In genomic region chr9:57565741-57566221, GRCm38 (mm10) we compare ENCODE assay signal across 8 mouse cellular contexts. TPM values are rescaled to one million over a fixed set of nuclear protein-coding genes. Genes with fewer than 3 reads are reported as not detected.
DNase-seq lines count a peak whose midpoint lies in the region; ATAC-seq and TF ChIP-seq lines count a peak whose summit lies in the region.

No protein-coding gene starts in this region.

- no peak overlapping the region for H3K4me3 ChIP-seq in lung, adult 2 months (replicated peaks; ENCODE audit: extremely low read depth, low read depth, low read length)
- no peak overlapping the region for H3K4me3 ChIP-seq in kidney, embryonic 15.5 days (replicated peaks)
- no peak overlapping the region for H3K4me3 ChIP-seq in lung, embryonic 15.5 days

- DNase-seq in lung, adult 18-20 months = peak; percentile 49 to 56
- DNase-seq in lung, adult 2 months = no peak
- DNase-seq in right cerebral cortex, postnatal 14 days = peak; percentile 56
- DNase-seq in spleen, postnatal 10 days (ENCODE audit: low spot score in 2 of 2) = no peak

- no peak overlapping the region for H3K9ac ChIP-seq in kidney, embryonic 15.5 days
- H3K9ac ChIP-seq in lung, embryonic 15.5 days = no peak overlapping the region

- no peaks in the 10 kb centered on the region for H3K9me3 ChIP-seq in kidney, embryonic 15.5 days (replicated peaks)
- no peaks in the 10 kb centered on the region for H3K9me3 ChIP-seq in lung, embryonic 15.5 days

- peaks cover 14% of the 10 kb centered on the region for H3K4me1 ChIP-seq in lung, adult 2 months (ENCODE audit: control insufficient read depth, insufficient read depth, low read length)
- H3K4me1 ChIP-seq in kidney, embryonic 15.5 days = peaks cover 55% of the 10 kb centered on the region
- peaks cover 37% of the 10 kb centered on the region for H3K4me1 ChIP-seq in lung, embryonic 15.5 days

- no peak for TF ChIP-seq CTCF in lung, adult 2 months (IDR thresholded peaks at IDR 0.05; ENCODE audit: insufficient read depth, low read length)

- 32% methylated on average over 10 of the region's 10 CpGs for WGBS in lung, adult 2 months
- WGBS in kidney, embryonic 15.5 days = 44% methylated on average over 10 of the region's 10 CpGs
- 46% methylated on average over 10 of the region's 10 CpGs for WGBS in lung, embryonic 15.5 days

- ATAC-seq in granulocyte monocyte progenitor cell, adult 5-6 weeks (replicated peaks; ENCODE audit: poor library complexity, severe bottlenecking) = peak; percentile 48
- ATAC-seq in kidney, embryonic 15.5 days (replicated peaks; ENCODE audit: low FRiP score) = no peak
- no peak for ATAC-seq in lung, embryonic 15.5 days (ENCODE audit: borderline replicate concordance, extremely low read depth, low FRiP score, low TSS enrichment)
- no peak for ATAC-seq in cerebellum, adult (ENCODE audit: insufficient number of reproducible peaks, low FRiP score, low TSS enrichment)

- peaks cover 28% of the 10 kb centered on the region for H3K36me3 ChIP-seq in kidney, embryonic 15.5 days
- H3K36me3 ChIP-seq in lung, embryonic 15.5 days = peaks cover 13% of the 10 kb centered on the region; the same call in 1 of the 2 replicates

- peak overlapping the region; percentile 77 for H3K27ac ChIP-seq in kidney, embryonic 15.5 days
- 0 out of 2 replicates have a peak overlapping the region, but pooled peaks have one; percentile 10 for H3K27ac ChIP-seq in lung, embryonic 15.5 days

- H3K4me2 ChIP-seq in kidney, embryonic 15.5 days = no peak overlapping the region
- H3K4me2 ChIP-seq in lung, embryonic 15.5 days = no peak overlapping the region

- TF ChIP-seq POLR2A in lung, adult 2 months (IDR thresholded peaks at IDR 0.05; ENCODE audit: borderline replicate concordance, extremely low read depth, low read depth, low read length) = no peak

- H3K27me3 ChIP-seq in kidney, embryonic 15.5 days = no peaks in the 10 kb centered on the region
- H3K27me3 ChIP-seq in lung, embryonic 15.5 days = no peaks in the 10 kb centered on the region

RNA-seq across cellular contexts. Expression of gene Scamp2, which starts 5.0 kb away (rescaled TPM):
- 83.0 and 103 TPM in 2 replicates for polyA plus RNA-seq in lung, adult 2 months (2012; rRNA removed)
- 66.9 and 68.5 TPM in 2 replicates for total RNA-seq in granulocyte monocyte progenitor cell, adult 5-6 weeks (2014; fragmentation: Nextera tagmentation)
- 26.8 and 38.2 TPM in 2 replicates for total RNA-seq in granulocyte monocyte progenitor cell, adult 5-6 weeks (2017)
- polyA plus RNA-seq in kidney, embryonic 15.5 days (2015; fragmentation: Nextera tagmentation; extraction: Ambion mirVana) = 74.5 and 85.5 TPM in 2 replicates
- 60.9 and 61.2 TPM in 2 replicates for polyA plus RNA-seq in lung, embryonic 15.5 days (2015; fragmentation: Nextera tagmentation; extraction: Ambion mirVana)

RNA-seq across cellular contexts. Expression of gene Mpi, which starts 13.2 kb away (rescaled TPM):
- 18.1 and 28.4 TPM in 2 replicates for polyA plus RNA-seq in lung, adult 2 months (2012; rRNA removed)
- total RNA-seq in granulocyte monocyte progenitor cell, adult 5-6 weeks (2014; fragmentation: Nextera tagmentation) = 10.8 and 23.1 TPM in 2 replicates
- total RNA-seq in granulocyte monocyte progenitor cell, adult 5-6 weeks (2017) = 13.9 and 17.8 TPM in 2 replicates
- polyA plus RNA-seq in kidney, embryonic 15.5 days (2015; fragmentation: Nextera tagmentation; extraction: Ambion mirVana) = 51.9 and 53.3 TPM in 2 replicates
- polyA plus RNA-seq in lung, embryonic 15.5 days (2015; fragmentation: Nextera tagmentation; extraction: Ambion mirVana) = 39.8 and 46.3 TPM in 2 replicates

RNA-seq across cellular contexts. Expression of gene Ulk3, which starts 23.5 kb away (rescaled TPM):
- polyA plus RNA-seq in lung, adult 2 months (2012; rRNA removed) = 23.2 and 34.2 TPM in 2 replicates
- total RNA-seq in granulocyte monocyte progenitor cell, adult 5-6 weeks (2014; fragmentation: Nextera tagmentation) = 9.9 and 12.9 TPM in 2 replicates
- 3.1 and 6.0 TPM in 2 replicates for total RNA-seq in granulocyte monocyte progenitor cell, adult 5-6 weeks (2017)
- 16.9 and 18.8 TPM in 2 replicates for polyA plus RNA-seq in kidney, embryonic 15.5 days (2015; fragmentation: Nextera tagmentation; extraction: Ambion mirVana)
- polyA plus RNA-seq in lung, embryonic 15.5 days (2015; fragmentation: Nextera tagmentation; extraction: Ambion mirVana) = 11.6 and 16.0 TPM in 2 replicates

RNA-seq across cellular contexts. Expression of gene Fam219b, which starts 28.5 kb away (rescaled TPM):
- polyA plus RNA-seq in lung, adult 2 months (2012; rRNA removed) = 9.5 and 16.9 TPM in 2 replicates
- total RNA-seq in granulocyte monocyte progenitor cell, adult 5-6 weeks (2014; fragmentation: Nextera tagmentation) = 7.3 and 7.5 TPM in 2 replicates
- total RNA-seq in granulocyte monocyte progenitor cell, adult 5-6 weeks (2017) = 11.4 and 12.6 TPM in 2 replicates
- 18.1 and 19.0 TPM in 2 replicates for polyA plus RNA-seq in kidney, embryonic 15.5 days (2015; fragmentation: Nextera tagmentation; extraction: Ambion mirVana)
- 23.1 and 23.2 TPM in 2 replicates for polyA plus RNA-seq in lung, embryonic 15.5 days (2015; fragmentation: Nextera tagmentation; extraction: Ambion mirVana)

RNA-seq across cellular contexts. Expression of gene Cplx3, which starts 40.3 kb away (rescaled TPM):
- polyA plus RNA-seq in lung, adult 2 months (2012; rRNA removed) = not detected in 2 replicates
- not detected in 2 replicates for total RNA-seq in granulocyte monocyte progenitor cell, adult 5-6 weeks (2014; fragmentation: Nextera tagmentation)
- total RNA-seq in granulocyte monocyte progenitor cell, adult 5-6 weeks (2017) = not detected in 2 replicates
- not detected in 2 replicates for polyA plus RNA-seq in kidney, embryonic 15.5 days (2015; fragmentation: Nextera tagmentation; extraction: Ambion mirVana)
- polyA plus RNA-seq in lung, embryonic 15.5 days (2015; fragmentation: Nextera tagmentation; extraction: Ambion mirVana) = not detected in 2 replicates

Comparison
In these comparisons a context has a peak if more than half of its experiments do, and no peak if none do; other contexts are left out.
1. DNase-seq: peak in lung, adult 18-20 months (2 of 2) and right cerebral cortex, postnatal 14 days (single experiment); none in lung, adult 2 months (single experiment) and spleen, postnatal 10 days (0 of 2).